8 mouse cellular contexts compared by ENCODE assay signal in the genomic region with DNA sequence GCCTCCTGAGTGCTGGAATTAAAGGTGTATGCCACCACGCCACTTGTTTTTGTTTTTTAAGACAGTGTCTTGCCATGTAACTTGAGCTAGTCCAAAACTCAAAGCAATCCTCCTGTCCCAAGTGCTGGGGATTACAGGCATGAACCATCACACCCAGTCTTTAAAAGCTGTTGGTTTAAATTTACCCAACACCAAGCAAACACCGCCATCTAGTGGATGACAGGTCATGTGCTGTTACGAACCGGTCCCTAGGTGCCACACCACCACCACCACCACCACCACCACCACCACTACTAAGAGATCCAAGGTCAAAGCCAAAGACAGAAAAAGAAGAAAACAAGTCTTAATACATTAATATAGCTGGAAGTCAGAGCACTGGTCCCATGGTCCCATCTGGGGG. TPM values are rescaled to one million over a fixed set of nuclear protein-coding genes. Genes with fewer than 3 reads are reported as not detected.
DNase-seq lines count a peak whose midpoint lies in the region; ATAC-seq and TF ChIP-seq lines count a peak whose summit lies in the region.

No protein-coding gene starts in this region.

- no peaks in the 10 kb centered on the region for H3K36me3 ChIP-seq in neural tube, embryonic 15.5 days
- H3K36me3 ChIP-seq in neural tube, embryonic 11.5 days (ENCODE audit: control insufficient read depth, insufficient read depth, low read length), result no peaks in the 10 kb centered on the region

- H3K4me1 ChIP-seq in neural tube, embryonic 15.5 days, result no peaks in the 10 kb centered on the region
- no peaks in the 10 kb centered on the region for H3K4me1 ChIP-seq in neural tube, embryonic 11.5 days (ENCODE audit: control insufficient read depth, insufficient read depth, low read length)

- peak; percentile 60 for TF ChIP-seq CTCF in left cerebral cortex, adult 2 months (IDR thresholded peaks at IDR 0.05)

- no peaks in the 10 kb centered on the region for H3K27me3 ChIP-seq in neural tube, embryonic 15.5 days (replicated peaks)
- H3K27me3 ChIP-seq in neural tube, embryonic 11.5 days (ENCODE audit: control insufficient read depth, insufficient read depth, low read length), result no peaks in the 10 kb centered on the region

- WGBS in neural tube, embryonic 15.5 days, result 14% methylated on average over 4 of the region's 4 CpGs
- 10% methylated on average over 4 of the region's 4 CpGs for WGBS in neural tube, embryonic 11.5 days

- peak; percentile 65 for DNase-seq in neural tube, embryonic 10.5 days (ENCODE audit: extremely low spot score, low spot score)
- DNase-seq in ZHBTc4 (ENCODE audit: low read depth, low spot score), result peak; percentile 87
- peak; percentile 74 to 87 for DNase-seq in cerebellum, postnatal 36 days
- peak; percentile 69 to 72 for DNase-seq in heart, postnatal 36 days
- peak; percentile 66 to 71 for DNase-seq in left cerebral cortex, adult 2 months (ENCODE audit: extremely low spot score in 1 of 2, low spot score in 2 of 2)
- peak; percentile 56 for DNase-seq in neural tube, embryonic 11.5 days (ENCODE audit: low spot score)
- DNase-seq in thymus, postnatal 10 days (ENCODE audit: low spot score in 2 of 2), result peak; percentile 53 to 88

- no peaks in the 10 kb centered on the region for H3K9me3 ChIP-seq in neural tube, embryonic 15.5 days (replicated peaks)
- H3K9me3 ChIP-seq in neural tube, embryonic 11.5 days (ENCODE audit: control insufficient read depth, low read length), result no peaks in the 10 kb centered on the region

- no peak overlapping the region for H3K4me2 ChIP-seq in neural tube, embryonic 15.5 days
- no peak overlapping the region for H3K4me2 ChIP-seq in neural tube, embryonic 11.5 days (ENCODE audit: low read depth)

- no peak overlapping the region for H3K27ac ChIP-seq in neural tube, embryonic 15.5 days (replicated peaks)
- H3K27ac ChIP-seq in left cerebral cortex, adult 2 months, result no peak overlapping the region
- no peak overlapping the region for H3K27ac ChIP-seq in neural tube, embryonic 11.5 days (ENCODE audit: low read depth, low read length)

- no peak overlapping the region for H3K9ac ChIP-seq in neural tube, embryonic 15.5 days (replicated peaks)
- H3K9ac ChIP-seq in neural tube, embryonic 11.5 days (ENCODE audit: low read length), result no peak overlapping the region

- intact Hi-C loops in heart, postnatal 36 days (cut with DNase I), result loop anchor here (1.0 to 2.0 kb wide), 2 partner anchors 112 to 196 kb away; a partner anchor contains a TSS
- intact Hi-C loops in left cerebral cortex, adult 2 months (cut with DNase I), result loop anchor here (1.0 to 2.0 kb wide), 2 partner anchors 112 to 196 kb away; a partner anchor contains a TSS

- H3K4me3 ChIP-seq in neural tube, embryonic 15.5 days (replicated peaks), result no peak overlapping the region
- no peak overlapping the region for H3K4me3 ChIP-seq in left cerebral cortex, adult 2 months
- no peak overlapping the region for H3K4me3 ChIP-seq in neural tube, embryonic 11.5 days (ENCODE audit: low read depth, low read length)

- ATAC-seq in neural tube, embryonic 15.5 days (ENCODE audit: low FRiP score), result no peak
- no peak for ATAC-seq in neural tube, embryonic 11.5 days (ENCODE audit: insufficient read depth, low FRiP score, low TSS enrichment)

RNA-seq across cellular contexts. Expression of a gene that starts 28.0 kb away (rescaled TPM):
- 26.5 and 27.4 TPM in 2 replicates for polyA plus RNA-seq in neural tube, embryonic 15.5 days (2015; fragmentation: Nextera tagmentation; extraction: Ambion mirVana)
- total RNA-seq in heart, postnatal 36 days (2021), result 10 to 100 TPM; 24.2 to 24.5 TPM
- 10 to 100 TPM; 85.4 to 86.3 TPM for total RNA-seq in left cerebral cortex, adult 2 months (2021)
- 28.5 and 31.4 TPM in 2 replicates for polyA plus RNA-seq in neural tube, embryonic 11.5 days (2014; fragmentation: Nextera tagmentation; extraction: Ambion mirVana)

RNA-seq across cellular contexts. Expression of a gene that starts 30.5 kb away (rescaled TPM):
- polyA plus RNA-seq in neural tube, embryonic 15.5 days (2015; fragmentation: Nextera tagmentation; extraction: Ambion mirVana), result 8.5 and 9.0 TPM in 2 replicates
- 1 to 10 TPM; 2.5 to 4.0 TPM for total RNA-seq in heart, postnatal 36 days (2021)
- total RNA-seq in left cerebral cortex, adult 2 months (2021), result 1 to 10 TPM; 4.7 to 6.7 TPM
- 6.9 and 7.3 TPM in 2 replicates for polyA plus RNA-seq in neural tube, embryonic 11.5 days (2014; fragmentation: Nextera tagmentation; extraction: Ambion mirVana)
